Mouse (Mus musculus): ENCODE results near the gene Slc20a1. TPM values are rescaled to one million over a fixed set of nuclear protein-coding genes. Genes with fewer than 3 reads are reported as not detected.
A peak's percentile ranks its signal among the peaks of the same experiment; 100 is the strongest.

Slc20a1 gene
- polyA plus RNA-seq, 1 experiment from 2014 or later, result 34.4 TPM

- ATAC-seq (ENCODE audit: insufficient read depth) (no peak), DNase-seq (no peak)
- TF ChIP-seq CTCF (IDR thresholded peaks at IDR 0.05; ENCODE audit: low read depth), result no peak
- peak overlapping the region; percentile 29; the same call in 1 of the 2 replicates for H3K4me2 ChIP-seq
- H3K4me1 ChIP-seq (ENCODE audit: insufficient read depth), result no peaks in the 10 kb centered on the region
- H3K27me3 ChIP-seq (ENCODE audit: insufficient read depth, low read length), result no peaks in the 10 kb centered on the region
- H3K4me3 ChIP-seq (ENCODE audit: low read depth, low read length), result no peak overlapping the region
- H3K9me3 ChIP-seq (ENCODE audit: low read depth, low read length), result no peaks in the 10 kb centered on the region
- H3K27ac ChIP-seq (ENCODE audit: low read depth), result no peak overlapping the region
- 33% methylated on average over 10 of the region's 10 CpGs for WGBS
- no peak overlapping the region for H3K9ac ChIP-seq
- no peaks in the 10 kb centered on the region for H3K36me3 ChIP-seq (ENCODE audit: insufficient read depth)
These were observed 20.2 kb upstream of the Slc20a1 start for GRCm38 (mm10) chr2:129178182-129178908.

GRCm38 (mm10) chr2:129179946-129180853 lies 18.4 kb upstream of the Slc20a1 start:
- no peak overlapping the region for H3K4me2 ChIP-seq
- no peak overlapping the region for H3K4me3 ChIP-seq (ENCODE audit: low read depth, low read length)
- no peaks in the 10 kb centered on the region for H3K9me3 ChIP-seq (ENCODE audit: low read depth, low read length)
- no peaks in the 10 kb centered on the region for H3K36me3 ChIP-seq (ENCODE audit: insufficient read depth)
- H3K4me1 ChIP-seq (ENCODE audit: insufficient read depth), result no peaks in the 10 kb centered on the region
- WGBS, result 60% methylated on average over 8 of the region's 8 CpGs
- no peak for TF ChIP-seq CTCF (IDR thresholded peaks at IDR 0.05; ENCODE audit: low read depth)
- H3K27me3 ChIP-seq (ENCODE audit: insufficient read depth, low read length), result no peaks in the 10 kb centered on the region
- no peak overlapping the region for H3K9ac ChIP-seq
- no peak for DNase-seq
- ATAC-seq (ENCODE audit: insufficient read depth), result no peak
- H3K27ac ChIP-seq (ENCODE audit: low read depth), result no peak overlapping the region

GRCm38 (mm10) chr2:129181509-129181908 lies 17.1 kb upstream of the Slc20a1 start:
- ATAC-seq (ENCODE audit: insufficient read depth), result no peak

GRCm38 (mm10) chr2:129182412-129182811 lies 16.2 kb upstream of the Slc20a1 start:
- Histone ChIP-seq H3K4me2 (no peak overlapping the region), H3K27ac (ENCODE audit: low read depth) (no peak overlapping the region), H3K9ac (no peak overlapping the region), H3K27me3 (ENCODE audit: insufficient read depth, low read length) (no peaks in the 10 kb centered on the region), H3K4me3 (ENCODE audit: low read depth, low read length) (no peak overlapping the region), H3K4me1 (ENCODE audit: insufficient read depth) (no peaks in the 10 kb centered on the region), H3K36me3 (ENCODE audit: insufficient read depth) (no peaks in the 10 kb centered on the region), H3K9me3 (ENCODE audit: low read depth, low read length) (no peaks in the 10 kb centered on the region)
- ATAC-seq (ENCODE audit: insufficient read depth) (no peak), DNase-seq (no peak)
- no peak for TF ChIP-seq CTCF (IDR thresholded peaks at IDR 0.05; ENCODE audit: low read depth)
- 83% methylated on average over 1 of the region's 1 CpGs for WGBS

More at GRCm38 (mm10) chr2:129181509-129181908, 17.1 kb upstream of the Slc20a1 start:
- no peak overlapping the region for H3K4me3 ChIP-seq (ENCODE audit: low read depth, low read length)
- H3K27ac ChIP-seq (ENCODE audit: low read depth), result no peak overlapping the region
- no peaks in the 10 kb centered on the region for H3K27me3 ChIP-seq (ENCODE audit: insufficient read depth, low read length)
- H3K36me3 ChIP-seq (ENCODE audit: insufficient read depth), result no peaks in the 10 kb centered on the region
- TF ChIP-seq CTCF (IDR thresholded peaks at IDR 0.05; ENCODE audit: low read depth), result no peak
- H3K4me1 ChIP-seq (ENCODE audit: insufficient read depth), result no peaks in the 10 kb centered on the region
- 81% methylated on average over 5 of the region's 5 CpGs for WGBS
- H3K4me2 ChIP-seq, result no peak overlapping the region
- no peak for DNase-seq
- H3K9me3 ChIP-seq (ENCODE audit: low read depth, low read length), result no peaks in the 10 kb centered on the region
- H3K9ac ChIP-seq, result no peak overlapping the region

GRCm38 (mm10) chr2:129183561-129184031 lies 15.0 kb upstream of the Slc20a1 start:
- H3K9ac ChIP-seq, result no peak overlapping the region
- no peak for TF ChIP-seq CTCF (IDR thresholded peaks at IDR 0.05; ENCODE audit: low read depth)
- no peak overlapping the region for H3K27ac ChIP-seq (ENCODE audit: low read depth)
- H3K9me3 ChIP-seq (ENCODE audit: low read depth, low read length), result no peaks in the 10 kb centered on the region
- H3K4me2 ChIP-seq, result no peak overlapping the region
- H3K4me3 ChIP-seq (ENCODE audit: low read depth, low read length), result no peak overlapping the region
- ATAC-seq (ENCODE audit: insufficient read depth), result no peak
- no peaks in the 10 kb centered on the region for H3K4me1 ChIP-seq (ENCODE audit: insufficient read depth)
- H3K27me3 ChIP-seq (ENCODE audit: insufficient read depth, low read length), result no peaks in the 10 kb centered on the region
- no peaks in the 10 kb centered on the region for H3K36me3 ChIP-seq (ENCODE audit: insufficient read depth)
- DNase-seq, result no peak
- WGBS, result 44% methylated on average over 14 of the region's 14 CpGs

GRCm38 (mm10) chr2:129184853-129185252 lies 13.7 kb upstream of the Slc20a1 start:
- Histone ChIP-seq H3K4me1 (ENCODE audit: insufficient read depth) (no peaks in the 10 kb centered on the region), H3K27ac (ENCODE audit: low read depth) (no peak overlapping the region), H3K27me3 (ENCODE audit: insufficient read depth, low read length) (no peaks in the 10 kb centered on the region), H3K4me3 (ENCODE audit: low read depth, low read length) (no peak overlapping the region), H3K9me3 (ENCODE audit: low read depth, low read length) (no peaks in the 10 kb centered on the region), H3K9ac (no peak overlapping the region), H3K36me3 (ENCODE audit: insufficient read depth) (no peaks in the 10 kb centered on the region), H3K4me2 (no peak overlapping the region)
- DNase-seq (no peak), ATAC-seq (ENCODE audit: insufficient read depth) (no peak)
- no peak for TF ChIP-seq CTCF (IDR thresholded peaks at IDR 0.05; ENCODE audit: low read depth)
- WGBS, result 82% methylated on average over 1 of the region's 1 CpGs

Measured in lung, embryonic 14.5 days (tissue).